Comparison of ENCODE assay signal across 8 mouse cellular contexts in the genomic region with DNA sequence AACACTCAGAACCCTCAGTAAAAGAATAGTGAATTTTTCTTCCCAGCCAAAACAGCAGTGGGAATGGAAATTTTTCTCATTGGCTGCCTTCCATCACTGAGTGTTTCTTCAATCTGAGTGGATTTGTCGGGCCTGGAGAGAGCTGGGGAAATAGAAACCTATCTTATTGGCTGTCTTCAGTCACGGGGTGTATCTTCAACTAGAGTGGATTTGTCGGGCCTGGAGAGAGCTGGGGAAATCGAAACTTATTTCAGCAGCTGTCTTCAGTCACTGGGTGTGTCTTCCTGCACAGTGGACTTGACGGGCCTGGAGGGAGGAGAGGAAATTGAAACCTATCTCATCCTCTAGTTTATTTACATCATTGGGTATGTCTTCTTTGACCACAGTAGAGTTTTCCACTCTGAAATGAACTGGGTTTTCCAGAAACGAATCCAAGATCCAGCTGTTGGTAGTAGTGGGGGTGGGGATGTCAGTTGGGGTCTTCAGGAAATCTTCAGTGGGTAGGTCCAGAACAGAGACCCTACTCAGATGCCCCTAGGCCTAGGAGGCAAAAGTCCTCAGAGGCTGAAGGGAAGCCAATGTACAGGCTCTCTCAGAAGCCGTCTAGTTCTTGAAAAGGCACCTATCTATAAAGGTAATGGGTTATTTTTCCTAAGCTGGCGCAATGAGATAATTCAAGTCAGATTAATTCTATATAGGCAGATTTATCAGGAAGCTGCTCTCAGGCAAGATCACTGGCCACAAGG. TPM values are rescaled to one million over a fixed set of nuclear protein-coding genes. Genes with fewer than 3 reads are reported as not detected.
DNase-seq lines count a peak whose midpoint lies in the region; TF ChIP-seq lines count a peak whose summit lies in the region.

A gene (plus strand): TSS at position 226 of the 746 bp plus-strand sequence.

- no peaks in the 10 kb centered on the region for H3K36me3 ChIP-seq in kidney, adult 2 months (ENCODE audit: control insufficient read depth, insufficient read depth, low read length)
- H3K36me3 ChIP-seq in myocyte (ENCODE audit: control insufficient read depth, insufficient read depth) = no peaks in the 10 kb centered on the region

- peak within 1 kb of the TSS; percentile 81 for H3K4me2 ChIP-seq in myocyte (ENCODE audit: low read depth)

- intact Hi-C loops in gastrocnemius, postnatal 14 days (cut with DNase I; ENCODE audit: low total_unique reads) = no loop called here
- intact Hi-C loops in left cerebral cortex, postnatal 36 days (cut with DNase I) = no loop called here

- TF ChIP-seq POLR2A in kidney, adult 2 months (IDR thresholded peaks at IDR 0.05; ENCODE audit: low read depth, low read length) = no peak
- peak; percentile 45 for TF ChIP-seq POLR2A in myocyte (IDR thresholded peaks at IDR 0.05; ENCODE audit: insufficient read length, low read depth)

- peak; percentile 37 to 68 for DNase-seq in frontal cortex, postnatal 36 days (ENCODE audit: low spot score in 2 of 2)
- DNase-seq in frontal cortex, postnatal 25 days (ENCODE audit: low spot score in 2 of 2) = no peak
- peak; percentile 95 for DNase-seq in adipocyte (ENCODE audit: low spot score)
- DNase-seq in gastrocnemius, postnatal 14 days = peak; percentile 58
- DNase-seq in kidney, adult 2 months = peak; percentile 96
- DNase-seq in left cerebral cortex, postnatal 36 days (ENCODE audit: low spot score in 2 of 2) = peak; percentile 29 to 47
- DNase-seq in thymus, postnatal 25 days = peak; percentile 69

- WGBS in kidney, adult 2 months = 27% methylated on average over 8 of the region's 8 CpGs

- peak within 1 kb of the TSS; percentile 61 for H3K4me3 ChIP-seq in kidney, adult 2 months (ENCODE audit: insufficient read depth, low read depth, low read length)
- peak within 1 kb of the TSS; percentile 32 for H3K4me3 ChIP-seq in myocyte

- H3ac ChIP-seq in myocyte (ENCODE audit: control insufficient read depth, insufficient read length) = no peak within 1 kb of the TSS

- no peaks in the 10 kb centered on the region for H3K27me3 ChIP-seq in kidney, adult 2 months (replicated peaks; ENCODE audit: control insufficient read depth, insufficient read depth, low read length)
- no peaks in the 10 kb centered on the region for H3K27me3 ChIP-seq in myocyte (ENCODE audit: control insufficient read depth, insufficient read depth, insufficient read length)

- peak within 1 kb of the TSS; percentile 89 for H3K27ac ChIP-seq in kidney, adult 2 months (ENCODE audit: insufficient read depth, low read depth, low read length)

- no peak for TF ChIP-seq CTCF in kidney, adult 2 months (conservative IDR thresholded peaks at IDR 0.05; ENCODE audit: insufficient read depth, insufficient read length, low read depth, low read length)

- peaks cover 4% of the 10 kb centered on the region for H3K79me2 ChIP-seq in myocyte (ENCODE audit: control insufficient read depth, insufficient read depth)

- peaks cover 12% of the 10 kb centered on the region for H3K4me1 ChIP-seq in kidney, adult 2 months (ENCODE audit: control insufficient read depth, insufficient read depth, low read length)

TF ChIP-seq in myocyte, 11 proteins besides CTCF, POLR2A, EP300 and RAD21:
- TF ChIP-seq USF1 (IDR thresholded peaks at IDR 0.05; ENCODE audit: low read depth) = peak; percentile 97
- no peak for TF ChIP-seq TCF12 (IDR thresholded peaks at IDR 0.05; ENCODE audit: insufficient read depth, poor library complexity, severe bottlenecking)
- TF ChIP-seq CEBPB (IDR thresholded peaks at IDR 0.05; ENCODE audit: insufficient read depth, poor library complexity, severe bottlenecking) = 0 out of 2 replicates have a peak, but pooled peaks have one; percentile 19
- TF ChIP-seq E2F4 (IDR thresholded peaks at IDR 0.05; ENCODE audit: insufficient read depth) = no peak
- peak; percentile 51 for TF ChIP-seq POLR2AphosphoS2 (IDR thresholded peaks at IDR 0.05; ENCODE audit: insufficient read length, low read depth)
- TF ChIP-seq SRF (IDR thresholded peaks at IDR 0.05; ENCODE audit: control insufficient read depth, insufficient read length, low read depth) = no peak
- TF ChIP-seq REST (IDR thresholded peaks at IDR 0.05; ENCODE audit: insufficient read depth, insufficient read length) = no peak
- TF ChIP-seq MYOD1 (IDR thresholded peaks at IDR 0.05; ENCODE audit: control insufficient read depth in 1 of 3, insufficient read length in 2 of 3, low read depth in 2 of 3) = peak; percentile 39 to 59 (median 51)
- no peak for TF ChIP-seq MAX (IDR thresholded peaks at IDR 0.05; ENCODE audit: low read depth)
- TF ChIP-seq MYOG (IDR thresholded peaks at IDR 0.05; ENCODE audit: control insufficient read depth in 1 of 3, insufficient read depth in 1 of 3, insufficient read length in 2 of 3, low read depth in 2 of 3) = peak in 2 of 3 experiments; percentile 40 to 64
- TF ChIP-seq TCF3 (IDR thresholded peaks at IDR 0.05; ENCODE audit: insufficient read length, low read depth) = no peak

RNA-seq across cellular contexts. Expression of the gene that starts here (rescaled TPM):
- total RNA-seq in gastrocnemius, postnatal 14 days (2021) = 10 to 100 TPM; 77.7 to 79.1 TPM
- 320 and 355 TPM in 2 replicates for polyA plus RNA-seq in kidney, adult 2 months (2012; rRNA removed)
- 10 to 100 TPM; 59.2 to 69.4 TPM for total RNA-seq in left cerebral cortex, postnatal 36 days (2021)
- 118 TPM for polyA plus RNA-seq in myocyte (2012; fragmentation: generic; extraction: Trizol)

Comparison
In these comparisons a context has a peak if more than half of its experiments do, and no peak if none do; other contexts are left out.
1. DNase-seq: peak in frontal cortex, postnatal 36 days (2 of 2), adipocyte (single experiment), gastrocnemius, postnatal 14 days (single experiment), kidney, adult 2 months (single experiment), left cerebral cortex, postnatal 36 days (2 of 2) and thymus, postnatal 25 days (single experiment); none in frontal cortex, postnatal 25 days (0 of 2).